Mouse (Mus musculus): ENCODE results near the gene Spice1. TPM values are rescaled to one million over a fixed set of nuclear protein-coding genes. Genes with fewer than 3 reads are reported as not detected.

The Spice1 gene
- polyA plus RNA-seq (2016; fragmentation: Nextera tagmentation; extraction: Ambion mirVana) = 22.1 and 23.9 TPM in 2 replicates

DNA sequence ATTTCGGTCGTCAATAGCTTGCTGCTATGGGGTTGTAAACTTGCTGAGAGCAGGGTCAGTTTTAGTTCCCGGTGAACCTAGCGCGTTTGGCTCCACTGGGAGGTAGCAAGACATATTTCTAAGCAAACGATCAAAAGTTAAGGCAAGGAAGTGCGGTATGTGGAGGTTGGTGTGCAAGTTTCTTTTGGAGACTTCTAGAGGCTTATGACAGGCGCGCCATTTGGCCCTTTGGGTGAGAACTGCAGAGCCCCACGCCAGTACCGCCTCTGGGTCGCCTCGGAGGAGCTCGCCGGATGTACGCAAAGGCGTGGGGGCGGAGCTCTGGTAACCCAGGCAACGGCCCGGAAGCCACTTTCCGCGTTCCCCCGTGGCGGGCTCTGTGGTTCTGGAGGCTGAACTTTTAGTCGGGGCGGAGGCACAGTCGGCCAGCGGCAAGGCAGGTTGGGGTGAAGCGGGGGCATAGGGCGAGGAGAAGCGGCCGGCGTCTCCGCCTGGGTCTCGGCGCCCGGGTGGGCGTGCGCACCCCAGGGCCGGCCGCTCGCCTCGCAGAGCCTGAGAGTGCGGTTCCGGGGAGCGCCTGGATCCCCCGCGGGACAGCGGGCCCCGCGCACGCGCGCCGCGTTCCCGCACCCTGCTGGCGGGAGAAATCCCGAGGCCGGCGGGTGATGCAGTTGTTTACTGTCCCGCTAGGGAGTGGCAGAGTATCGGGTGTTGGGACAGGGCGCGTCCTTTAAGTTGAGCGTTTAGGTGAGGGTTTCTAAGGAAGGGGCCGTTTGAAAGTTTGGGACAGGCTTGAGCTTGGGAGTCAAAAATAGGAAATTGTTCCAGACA is at the start of gene Spice1:
Spice1 (plus strand) TSS at position 51 of the 831 bp plus-strand sequence.
- peak within 1 kb of the TSS; percentile 93 for H3K27ac ChIP-seq (ENCODE audit: poor library complexity, severe bottlenecking)
- H3K4me1 ChIP-seq (replicated peaks) = peaks cover 9% of the 10 kb centered on the region
- peak within 1 kb of the TSS; percentile 91 for H3K4me3 ChIP-seq
- H3K4me2 ChIP-seq = peak within 1 kb of the TSS; percentile 70
- H3K9me3 ChIP-seq (replicated peaks) = no peaks in the 10 kb centered on the region
- H3K27me3 ChIP-seq (replicated peaks) = no peaks in the 10 kb centered on the region
- H3K9ac ChIP-seq = peak within 1 kb of the TSS; percentile 86
- under 1% methylated on average over 67 of the region's 67 CpGs for WGBS
- H3K36me3 ChIP-seq = no peaks in the 10 kb centered on the region
- peak; percentile 98 for ATAC-seq (ENCODE audit: insufficient number of reproducible peaks, low FRiP score)

- 0 out of 2 replicates have a peak, but pooled peaks cover 3% of the 10 kb centered on the region for H3K27me3 ChIP-seq (replicated peaks)
- 72% methylated on average over 20 of the region's 20 CpGs for WGBS
- H3K36me3 ChIP-seq = no peaks in the 10 kb centered on the region
- H3K4me3 ChIP-seq = no peak overlapping the region
- no peaks in the 10 kb centered on the region; the same call in 1 of the 2 replicates for H3K9me3 ChIP-seq (replicated peaks)
- no peak overlapping the region for H3K9ac ChIP-seq
- H3K27ac ChIP-seq (ENCODE audit: poor library complexity, severe bottlenecking) = no peak overlapping the region
- no peak overlapping the region for H3K4me2 ChIP-seq
- no peaks in the 10 kb centered on the region for H3K4me1 ChIP-seq (replicated peaks)
- ATAC-seq (ENCODE audit: insufficient number of reproducible peaks, low FRiP score) = no peak
Observed at GRCm38 (mm10) chr16:44299438-44300093, 47.4 kb upstream of the Spice1 start.

DNA sequence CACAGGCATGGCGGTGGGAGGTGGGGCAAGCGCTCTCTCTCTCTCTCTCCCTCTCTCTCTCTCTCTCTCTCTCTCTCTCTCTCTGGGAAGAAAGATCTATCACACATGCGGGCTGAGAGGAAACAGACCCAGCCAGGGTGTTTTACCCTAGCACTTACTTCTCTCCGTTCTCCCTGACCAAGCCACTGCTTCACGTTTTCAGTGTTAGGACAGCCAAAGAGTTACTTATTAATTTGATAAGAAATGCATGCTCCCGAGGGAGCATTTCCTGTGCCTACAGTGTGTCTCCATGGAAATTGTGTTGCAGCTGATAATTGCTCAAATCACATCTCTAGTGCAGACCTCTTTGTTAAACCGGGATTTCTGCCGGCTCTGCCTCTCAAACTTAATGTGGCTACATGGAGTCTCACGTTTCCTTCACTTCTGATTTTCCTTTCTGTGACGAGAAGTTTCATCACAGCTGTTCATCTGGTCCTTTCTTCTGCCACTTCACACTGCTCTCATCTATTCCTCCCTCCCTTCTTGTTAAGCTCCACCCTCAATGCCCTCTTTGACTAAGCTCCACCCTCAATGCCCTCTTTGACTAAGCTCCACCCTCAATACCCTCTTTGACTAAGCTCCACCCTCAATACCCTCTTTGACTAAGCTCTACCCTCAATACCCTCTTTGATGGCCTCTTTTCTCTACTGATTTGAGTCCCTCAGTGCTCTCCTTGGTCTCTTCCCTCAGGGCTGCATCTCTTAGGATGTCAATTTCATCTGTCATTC is 44.6 kb upstream of the Spice1 start:
- Histone ChIP-seq H3K4me2 (peak overlapping the region; percentile 11; the same call in 1 of the 2 replicates), H3K9me3 (replicated peaks) (no peaks in the 10 kb centered on the region; the same call in 1 of the 2 replicates)
- WGBS = 38% methylated on average over 10 of the region's 10 CpGs

GRCm38 (mm10) chr16:44303822-44304221 is 43.1 kb upstream of the Spice1 start:
- 0 out of 2 replicates have a peak, but pooled peaks cover 4% of the 10 kb centered on the region for H3K27me3 ChIP-seq (replicated peaks)

More for the DNA sequence above, 44.6 kb upstream of the Spice1 start:
- H3K4me1 ChIP-seq (replicated peaks) = no peaks in the 10 kb centered on the region
- no peak overlapping the region for H3K4me3 ChIP-seq
- no peak overlapping the region for H3K27ac ChIP-seq (ENCODE audit: poor library complexity, severe bottlenecking)
- no peaks in the 10 kb centered on the region for H3K36me3 ChIP-seq
- 0 out of 2 replicates have a peak, but pooled peaks cover 6% of the 10 kb centered on the region for H3K27me3 ChIP-seq (replicated peaks)
- no peak overlapping the region for H3K9ac ChIP-seq
- no peak for ATAC-seq (ENCODE audit: insufficient number of reproducible peaks, low FRiP score)

DNA sequence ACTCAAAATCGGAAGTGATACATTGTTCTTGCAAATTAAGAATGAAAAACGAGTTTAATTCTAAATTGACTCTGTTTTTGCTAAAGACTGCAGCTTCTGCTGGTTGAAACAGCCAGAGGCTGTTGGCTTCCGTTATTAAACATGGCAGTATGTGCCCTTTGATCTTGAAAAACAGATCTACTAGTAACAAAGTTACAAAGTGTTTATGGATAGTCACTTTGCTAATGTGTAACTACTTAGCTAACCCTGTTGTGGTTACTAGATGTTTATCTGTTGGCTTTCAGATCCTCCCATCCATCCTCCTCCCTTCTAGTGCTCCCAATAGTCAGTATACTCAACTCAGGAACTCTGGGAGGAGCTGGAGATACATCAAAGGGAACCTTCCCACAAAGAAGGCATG is 41.3 kb upstream of the Spice1 start:
- no peak overlapping the region for H3K9ac ChIP-seq
- 0 out of 2 replicates have a peak, but pooled peaks cover 4% of the 10 kb centered on the region for H3K27me3 ChIP-seq (replicated peaks)
- H3K36me3 ChIP-seq = no peaks in the 10 kb centered on the region
- H3K4me3 ChIP-seq = no peak overlapping the region
- 56% methylated on average over 3 of the region's 3 CpGs for WGBS
- ATAC-seq (ENCODE audit: insufficient number of reproducible peaks, low FRiP score) = no peak
- no peak overlapping the region for H3K4me2 ChIP-seq
- H3K27ac ChIP-seq (ENCODE audit: poor library complexity, severe bottlenecking) = no peak overlapping the region
- no peaks in the 10 kb centered on the region for H3K4me1 ChIP-seq (replicated peaks)
- no peaks in the 10 kb centered on the region for H3K9me3 ChIP-seq (replicated peaks)

More at GRCm38 (mm10) chr16:44303822-44304221, 43.1 kb upstream of the Spice1 start:
- no peaks in the 10 kb centered on the region; the same call in 1 of the 2 replicates for H3K9me3 ChIP-seq (replicated peaks)
- no peak overlapping the region for H3K4me2 ChIP-seq
- no peak overlapping the region for H3K4me3 ChIP-seq
- H3K27ac ChIP-seq (ENCODE audit: poor library complexity, severe bottlenecking) = no peak overlapping the region
- no peak overlapping the region for H3K9ac ChIP-seq
- no peaks in the 10 kb centered on the region for H3K4me1 ChIP-seq (replicated peaks)
- ATAC-seq (ENCODE audit: insufficient number of reproducible peaks, low FRiP score) = no peak
- WGBS = 69% methylated on average over 2 of the region's 2 CpGs
- H3K36me3 ChIP-seq = no peaks in the 10 kb centered on the region

- Histone ChIP-seq H3K27ac (ENCODE audit: poor library complexity, severe bottlenecking) (no peak overlapping the region), H3K9ac (no peak overlapping the region), H3K4me1 (replicated peaks) (peaks cover 9% of the 10 kb centered on the region; the same call in 1 of the 2 replicates), H3K9me3 (replicated peaks) (no peaks in the 10 kb centered on the region), H3K4me3 (no peak overlapping the region), H3K36me3 (no peaks in the 10 kb centered on the region), H3K27me3 (replicated peaks) (peaks cover 8% of the 10 kb centered on the region; the same call in 1 of the 2 replicates), H3K4me2 (no peak overlapping the region)
- WGBS = 25% methylated on average over 4 of the region's 4 CpGs
- peak; percentile 55 for ATAC-seq (ENCODE audit: insufficient number of reproducible peaks, low FRiP score)
Observed at GRCm38 (mm10) chr16:44313422-44313821, 33.5 kb upstream of the Spice1 start.

GRCm38 (mm10) chr16:44316350-44316749 is 30.6 kb upstream of the Spice1 start:
- Histone ChIP-seq H3K9me3 (replicated peaks) (no peaks in the 10 kb centered on the region), H3K4me1 (replicated peaks) (peaks cover 9% of the 10 kb centered on the region; the same call in 1 of the 2 replicates), H3K27ac (ENCODE audit: poor library complexity, severe bottlenecking) (no peak overlapping the region), H3K4me2 (no peak overlapping the region), H3K36me3 (no peaks in the 10 kb centered on the region), H3K4me3 (no peak overlapping the region), H3K27me3 (replicated peaks) (peaks cover 8% of the 10 kb centered on the region; the same call in 1 of the 2 replicates), H3K9ac (no peak overlapping the region)
- 88% methylated on average over 4 of the region's 4 CpGs for WGBS
- no peak for ATAC-seq (ENCODE audit: insufficient number of reproducible peaks, low FRiP score)

GRCm38 (mm10) chr16:44320232-44320631 is 26.7 kb upstream of the Spice1 start:
- Histone ChIP-seq H3K27me3 (replicated peaks) (peaks cover 6% of the 10 kb centered on the region; the same call in 1 of the 2 replicates), H3K36me3 (no peaks in the 10 kb centered on the region), H3K9ac (no peak overlapping the region), H3K27ac (ENCODE audit: poor library complexity, severe bottlenecking) (no peak overlapping the region), H3K4me3 (no peak overlapping the region), H3K4me1 (replicated peaks) (no peaks in the 10 kb centered on the region), H3K4me2 (no peak overlapping the region), H3K9me3 (replicated peaks) (no peaks in the 10 kb centered on the region)
- WGBS = 77% methylated on average over 3 of the region's 3 CpGs
- ATAC-seq (ENCODE audit: insufficient number of reproducible peaks, low FRiP score) = no peak

- 58% methylated on average over 4 of the region's 4 CpGs for WGBS
Observed at GRCm38 (mm10) chr16:44328644-44329043, 18.3 kb upstream of the Spice1 start.

DNA sequence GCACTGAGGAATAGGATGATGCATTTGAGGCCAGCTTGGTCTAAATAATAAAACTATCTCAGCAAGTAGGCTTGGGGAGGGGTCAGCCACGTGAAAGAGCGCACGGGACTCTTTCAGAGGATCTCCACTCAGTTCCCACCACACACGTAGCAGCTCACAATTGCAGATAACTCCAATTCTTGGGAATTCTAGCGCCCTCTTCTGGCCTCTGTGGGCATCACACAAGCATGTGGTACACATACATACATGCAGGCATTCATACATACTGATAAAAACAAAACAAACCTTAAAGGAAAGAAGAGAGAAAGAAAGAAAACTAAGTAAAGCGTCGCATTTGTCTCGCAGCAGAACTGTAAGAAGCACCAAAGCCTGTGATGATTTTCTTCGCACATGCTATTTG is 16.3 kb upstream of the Spice1 start:
- no peaks in the 10 kb centered on the region for H3K36me3 ChIP-seq
- no peak overlapping the region for H3K4me2 ChIP-seq
- no peak overlapping the region for H3K4me3 ChIP-seq
- 78% methylated on average over 9 of the region's 9 CpGs for WGBS
- no peak overlapping the region for H3K27ac ChIP-seq (ENCODE audit: poor library complexity, severe bottlenecking)
- peaks cover 46% of the 10 kb centered on the region for H3K27me3 ChIP-seq (replicated peaks)
- no peak overlapping the region for H3K9ac ChIP-seq
- H3K9me3 ChIP-seq (replicated peaks) = peaks cover 5% of the 10 kb centered on the region
- H3K4me1 ChIP-seq (replicated peaks) = peaks cover 12% of the 10 kb centered on the region
- no peak for ATAC-seq (ENCODE audit: insufficient number of reproducible peaks, low FRiP score)

More at GRCm38 (mm10) chr16:44328644-44329043, 18.3 kb upstream of the Spice1 start:
- Histone ChIP-seq H3K9me3 (replicated peaks) (peaks cover 5% of the 10 kb centered on the region), H3K36me3 (no peaks in the 10 kb centered on the region), H3K4me2 (no peak overlapping the region), H3K27ac (ENCODE audit: poor library complexity, severe bottlenecking) (no peak overlapping the region), H3K27me3 (replicated peaks) (peaks cover 37% of the 10 kb centered on the region), H3K9ac (no peak overlapping the region), H3K4me3 (no peak overlapping the region), H3K4me1 (replicated peaks) (peaks cover 12% of the 10 kb centered on the region)
- no peak for ATAC-seq (ENCODE audit: insufficient number of reproducible peaks, low FRiP score)
